Mouse (Mus musculus) right cerebral cortex, postnatal 4 days (tissue): ENCODE results near the gene Gm45717.

Experiments
- DNase-seq: peaks from one replicate; pipeline ENCODE4 v3.0.0-alpha.2; 2022

The Gm45717 gene

DNA sequence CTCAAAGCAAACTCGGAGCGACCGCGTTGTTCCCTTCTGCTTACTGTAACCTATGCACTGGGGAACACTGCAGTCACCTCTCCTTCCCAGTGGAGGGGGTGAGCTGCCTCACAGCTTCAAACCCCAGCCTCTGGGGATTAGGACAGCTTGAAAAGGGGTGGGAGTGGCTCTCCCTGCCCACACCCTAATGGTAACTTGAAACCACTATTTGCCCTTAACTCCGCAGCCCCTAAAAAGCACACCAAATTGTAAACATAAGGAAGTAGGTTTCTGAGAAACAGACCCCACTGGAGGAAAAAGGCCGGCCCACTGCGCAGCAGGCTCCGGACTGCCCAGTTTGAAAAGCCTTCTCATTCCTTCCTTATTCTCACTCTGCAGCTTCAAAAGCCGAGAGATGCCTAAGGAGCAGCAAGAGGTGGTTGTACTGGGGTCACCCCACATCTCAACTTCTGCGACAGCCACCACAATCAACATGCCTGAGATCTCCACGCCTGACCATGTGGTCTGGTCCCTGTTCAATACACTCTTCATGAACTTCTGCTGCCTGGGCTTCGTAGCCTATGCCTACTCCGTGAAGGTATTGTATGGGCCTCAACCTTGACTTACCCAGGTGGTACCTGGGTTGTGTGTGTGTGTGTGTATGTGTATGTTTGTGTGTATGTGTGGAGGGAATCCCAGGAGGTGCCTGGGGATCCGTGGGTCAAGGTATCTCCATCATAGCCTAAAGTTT is 12.3 kb upstream of the Gm45717 start:
- no peak for DNase-seq

DNA sequence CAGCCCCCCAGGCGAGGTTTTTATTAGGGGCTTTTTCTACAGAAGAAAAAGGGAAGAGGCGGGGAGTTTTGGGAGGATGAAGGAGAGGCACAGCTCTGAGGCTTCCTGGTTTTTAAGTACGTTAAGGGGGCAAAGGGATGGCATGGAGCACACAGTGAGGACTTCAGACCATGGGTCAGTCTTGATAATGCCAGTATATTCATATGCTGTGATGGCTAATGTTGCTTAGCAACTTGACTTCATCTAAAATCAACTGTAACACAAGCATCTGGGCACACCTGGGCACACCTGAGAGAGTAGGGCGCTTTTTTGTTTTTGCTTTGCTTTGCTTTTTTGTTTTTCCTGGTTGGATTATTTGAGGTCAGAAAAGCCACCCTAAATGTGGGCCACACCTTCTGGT is 11.2 kb upstream of the Gm45717 start, which contains the start of gene Ifitm1:
TSS of gene Ifitm1 (plus strand) at position 301 of the 400 bp plus-strand sequence.
- no peak for DNase-seq

DNA sequence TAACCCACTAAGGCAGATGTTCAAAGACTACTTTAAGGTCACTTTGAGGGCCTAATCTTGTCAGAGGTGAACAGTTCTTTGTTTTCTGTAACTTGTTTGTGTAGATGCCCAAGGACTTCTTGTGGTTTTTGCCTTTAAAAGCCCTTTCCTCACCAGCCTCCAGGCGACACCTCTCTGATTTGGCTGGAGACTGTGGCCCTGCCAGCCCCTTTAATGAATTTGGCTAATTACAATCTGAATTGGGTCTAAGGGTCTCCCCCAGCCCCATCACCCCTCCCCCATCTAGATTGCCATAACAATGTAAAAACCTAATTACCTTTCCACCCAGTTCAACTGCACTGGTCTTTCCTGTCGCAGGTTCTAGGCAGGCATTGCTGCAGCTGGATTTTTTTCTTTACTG is 7.0 kb upstream of the Gm45717 start:
- DNase-seq: no peak

DNA sequence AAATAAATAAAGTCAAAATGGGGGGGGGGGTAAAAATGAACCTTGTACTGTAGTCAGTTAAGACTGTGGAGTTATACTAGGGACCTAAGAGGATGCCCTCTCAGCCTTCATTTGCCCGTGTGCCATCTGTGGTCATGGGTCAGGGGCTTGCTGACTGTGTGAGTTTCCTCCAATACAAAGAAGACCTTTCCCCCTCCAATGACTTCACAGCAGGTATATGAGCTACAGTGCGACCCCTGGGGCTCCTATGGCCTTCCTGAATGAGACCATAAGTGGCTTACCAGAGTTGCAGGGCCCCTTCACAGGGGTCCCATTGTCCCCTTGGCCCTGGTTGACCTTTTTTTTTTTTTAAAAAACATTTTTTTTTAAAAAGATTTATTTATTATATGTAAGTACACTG is 5.7 kb upstream of the Gm45717 start:
- DNase-seq: no peak

DNA sequence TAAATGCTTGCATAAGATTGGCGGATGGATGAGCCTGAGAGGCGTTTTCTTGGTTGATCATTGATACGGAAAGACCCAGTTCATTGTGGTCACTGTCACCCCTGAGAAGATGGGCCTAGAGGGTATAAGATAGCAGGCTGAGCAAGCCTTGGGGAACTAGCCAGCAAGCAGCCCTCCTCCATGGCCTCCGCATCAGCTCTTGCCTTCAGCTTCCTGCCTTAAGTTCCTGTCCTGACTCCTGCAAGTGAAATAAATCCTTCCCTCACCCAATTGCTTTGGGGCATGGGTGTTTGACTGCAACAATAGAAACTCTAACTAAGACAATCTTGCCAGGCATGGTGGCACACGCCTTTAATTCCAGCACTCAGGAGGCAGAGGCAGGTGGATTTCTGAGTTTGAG is 4.3 kb upstream of the Gm45717 start:
- no peak for DNase-seq

DNA sequence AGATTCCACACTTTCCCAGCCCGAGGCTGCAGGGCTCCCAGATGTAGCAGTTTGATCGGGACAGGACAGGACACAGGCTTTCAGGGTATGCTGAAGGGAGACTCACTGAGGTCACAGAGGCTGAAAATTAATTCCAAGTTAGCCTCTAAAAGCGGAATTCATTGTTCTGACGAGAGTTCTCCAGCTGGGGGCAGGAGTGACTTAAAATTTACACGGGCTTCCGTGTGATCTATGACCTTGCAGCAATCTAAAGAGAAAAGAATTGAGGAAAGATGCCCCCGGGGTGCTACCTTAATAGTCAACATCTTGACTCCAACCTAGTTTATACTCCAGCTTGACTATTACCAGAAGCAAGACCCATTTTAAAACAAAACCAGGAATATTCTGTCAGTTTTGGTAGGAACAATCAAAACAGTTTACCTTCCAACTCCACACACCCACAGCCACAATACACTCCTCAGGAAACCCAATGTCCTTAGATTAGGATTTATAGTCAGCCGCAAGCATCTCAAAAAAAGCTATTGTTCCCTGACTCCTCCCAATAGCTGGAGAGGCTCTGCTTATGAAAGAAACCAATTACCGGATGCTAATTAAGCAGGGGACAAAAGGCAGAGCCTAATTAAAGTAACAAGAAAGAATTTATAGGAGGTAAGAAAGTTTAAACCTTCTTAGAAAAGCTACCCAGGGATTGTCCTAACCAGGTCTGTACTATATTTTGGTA is 3.6 kb upstream of the Gm45717 start:
- no peak for DNase-seq

DNA sequence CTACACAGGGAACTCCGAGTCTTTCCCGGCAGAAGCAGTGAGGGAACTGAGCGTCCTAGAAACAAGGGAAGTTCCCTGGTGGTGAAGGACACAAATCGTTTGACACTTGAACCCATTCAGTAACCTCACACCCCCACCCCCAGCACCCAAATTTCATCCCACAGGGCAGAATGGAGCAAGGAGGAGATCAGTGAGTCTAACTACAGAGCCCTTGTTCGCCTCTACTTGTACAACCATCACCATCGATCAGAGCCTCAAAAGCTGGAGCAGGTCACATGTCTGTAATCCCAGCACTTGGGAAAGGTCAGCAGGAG is 776 bp upstream of the Gm45717 start:
- no peak for DNase-seq

DNA sequence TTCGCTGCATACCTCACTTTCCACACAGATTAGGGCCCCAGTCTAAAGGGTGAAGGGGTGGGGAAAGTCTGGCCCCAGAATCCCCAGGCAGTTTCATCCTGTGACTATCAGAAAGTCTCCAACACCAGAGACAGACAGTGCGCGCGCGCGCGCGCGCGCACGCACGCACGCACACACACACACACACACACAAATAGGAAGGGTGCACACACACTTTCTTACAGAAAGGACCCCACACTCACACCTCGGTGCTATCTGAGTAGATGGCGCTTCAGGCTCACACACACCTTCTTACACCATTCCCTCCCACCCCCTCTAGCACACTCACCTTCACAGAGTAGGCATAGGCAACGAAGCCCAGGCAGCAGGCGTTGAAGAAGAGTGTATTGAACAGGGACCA is 395 bp downstream of the Gm45717 start:
- DNase-seq: no peak

DNA sequence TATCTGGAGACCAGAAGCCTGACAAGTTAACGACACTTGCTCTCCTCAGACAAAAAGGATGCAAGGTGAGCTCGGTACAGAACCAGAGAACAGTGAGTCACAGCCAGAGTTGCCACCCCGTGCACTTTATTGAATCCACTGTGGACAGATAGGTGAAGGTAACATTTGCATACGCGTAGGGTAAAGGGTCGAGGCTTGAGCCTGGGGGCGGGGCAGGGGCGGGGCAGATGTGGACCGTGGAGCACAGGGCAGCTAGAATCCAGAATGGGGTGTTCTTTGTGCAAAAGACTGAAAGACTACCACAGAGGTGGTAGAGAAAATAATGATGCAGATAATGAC is 1.0 kb downstream of the Gm45717 start:
- DNase-seq: no peak

DNA sequence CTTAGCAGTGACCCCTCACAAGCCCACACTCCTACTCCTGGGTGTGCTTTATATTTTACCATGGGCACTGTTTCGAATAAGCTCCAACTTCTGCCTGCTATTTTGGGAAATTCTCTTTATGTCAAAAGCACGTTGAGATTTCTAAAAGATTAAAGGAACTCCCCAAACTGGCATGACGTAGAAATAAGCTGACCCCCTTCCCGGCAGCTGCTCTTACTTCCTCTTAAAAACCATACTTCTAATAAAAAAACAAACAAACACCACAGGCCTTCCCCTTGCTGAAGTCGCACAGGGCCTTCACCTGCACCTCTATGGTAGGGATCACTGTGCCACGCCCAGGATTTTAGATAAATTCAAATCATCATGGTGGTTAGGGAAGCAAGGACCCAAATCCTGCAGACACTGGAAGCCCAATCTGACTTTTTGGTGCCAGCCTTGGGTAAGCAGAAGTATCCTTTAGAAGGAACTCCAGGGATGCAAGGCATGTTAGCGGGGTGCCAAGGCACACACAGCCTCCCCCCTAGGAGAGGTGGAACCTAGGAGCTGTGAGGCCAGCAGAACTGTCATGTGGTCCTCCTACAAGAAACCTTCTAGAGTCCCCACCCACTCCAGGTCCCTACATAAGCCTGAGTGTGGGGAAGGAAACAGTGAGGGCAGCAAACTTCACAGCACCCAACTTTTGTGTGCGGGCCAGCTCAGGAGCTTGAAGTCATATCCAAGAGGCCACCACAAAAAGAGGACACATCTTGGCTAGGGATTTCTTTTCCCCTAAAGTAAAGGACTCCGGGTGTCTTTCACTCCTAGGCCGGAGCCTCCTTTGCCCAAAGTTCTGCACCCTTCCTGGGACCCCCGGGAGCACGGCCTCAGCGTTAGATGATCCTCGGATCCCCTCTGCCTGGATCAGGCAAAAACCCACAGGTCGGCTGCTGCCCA is 1.7 kb downstream of the Gm45717 start:
- DNase-seq: no peak

DNA sequence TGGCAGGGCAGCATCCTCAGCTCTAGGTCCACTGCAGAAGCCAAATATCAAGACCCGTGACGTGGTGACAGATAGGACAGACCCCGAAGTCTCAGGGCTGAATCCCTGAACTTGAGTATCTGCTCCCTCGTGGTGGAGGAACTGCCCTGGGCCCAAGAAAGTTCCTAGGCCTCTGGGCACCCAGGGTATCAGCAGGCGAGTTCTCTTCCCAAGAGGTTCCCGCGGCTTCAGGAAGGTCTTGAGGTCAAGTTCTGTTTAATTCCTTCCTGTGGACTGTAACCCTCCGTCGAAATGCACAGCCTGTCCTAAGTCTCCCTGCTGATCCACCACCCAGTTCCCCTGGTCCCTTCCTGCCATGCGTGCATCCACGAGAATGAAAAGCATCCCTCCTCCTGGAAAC is 2.6 kb downstream of the Gm45717 start:
- no peak for DNase-seq

DNA sequence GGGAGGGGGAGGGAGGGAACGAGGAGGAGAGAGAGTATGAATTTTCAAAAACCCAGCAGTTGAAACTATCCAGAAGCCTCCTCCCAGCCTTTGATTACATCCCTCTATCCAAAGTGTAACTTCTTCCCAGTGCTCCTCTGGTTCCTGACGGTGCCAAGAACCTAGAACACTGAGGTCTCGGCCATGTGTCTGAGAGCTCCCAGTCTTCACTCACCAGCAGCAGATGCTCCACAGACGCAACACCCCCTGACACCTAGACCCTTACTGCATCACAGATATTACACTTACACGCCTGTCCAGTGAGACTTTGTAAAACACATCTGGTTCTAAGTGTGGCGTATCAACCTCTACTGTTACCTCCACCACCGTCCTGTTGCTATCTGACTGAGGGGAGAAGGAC is 3.3 kb downstream of the Gm45717 start:
- DNase-seq: no peak

DNA sequence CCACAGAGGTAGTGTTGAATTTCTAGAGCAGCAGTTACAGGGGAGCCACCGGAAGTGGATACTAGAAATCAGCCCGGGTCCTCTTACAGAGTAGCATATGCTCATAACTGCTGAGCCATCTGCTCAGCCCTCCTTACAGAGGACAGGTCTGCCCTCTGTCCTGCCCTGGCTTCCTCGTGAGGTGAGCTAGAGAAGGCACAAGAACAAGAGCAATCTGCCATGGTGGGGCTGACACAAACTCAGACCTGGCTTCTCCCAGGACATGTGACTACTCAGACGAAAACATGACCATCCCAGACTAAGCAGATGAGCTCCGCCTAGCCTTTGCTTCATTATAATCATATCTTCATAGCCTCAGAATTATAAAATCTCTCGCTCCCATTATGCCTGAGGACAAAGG is 4.0 kb downstream of the Gm45717 start:
- no peak for DNase-seq

DNA sequence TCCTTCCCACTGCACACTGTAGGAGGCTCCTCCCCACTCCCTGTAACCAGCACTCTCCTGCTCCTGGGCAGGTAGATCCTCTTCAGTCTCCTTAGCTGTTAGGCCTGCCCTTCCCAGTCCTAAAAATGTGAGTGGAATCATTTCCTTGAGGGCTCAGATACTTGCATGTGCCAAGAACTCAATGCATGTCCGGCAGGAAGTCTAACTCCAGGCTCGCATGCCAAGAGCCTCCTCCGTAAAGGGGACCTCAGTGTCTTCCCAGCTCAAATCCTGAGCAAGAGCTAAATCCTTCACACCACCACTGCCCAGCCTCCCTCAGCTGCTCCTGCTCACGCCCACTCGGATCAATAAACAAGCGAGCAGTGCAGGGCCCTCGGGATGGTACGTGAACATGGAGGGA is 4.7 kb downstream of the Gm45717 start:
- no peak for DNase-seq

DNA sequence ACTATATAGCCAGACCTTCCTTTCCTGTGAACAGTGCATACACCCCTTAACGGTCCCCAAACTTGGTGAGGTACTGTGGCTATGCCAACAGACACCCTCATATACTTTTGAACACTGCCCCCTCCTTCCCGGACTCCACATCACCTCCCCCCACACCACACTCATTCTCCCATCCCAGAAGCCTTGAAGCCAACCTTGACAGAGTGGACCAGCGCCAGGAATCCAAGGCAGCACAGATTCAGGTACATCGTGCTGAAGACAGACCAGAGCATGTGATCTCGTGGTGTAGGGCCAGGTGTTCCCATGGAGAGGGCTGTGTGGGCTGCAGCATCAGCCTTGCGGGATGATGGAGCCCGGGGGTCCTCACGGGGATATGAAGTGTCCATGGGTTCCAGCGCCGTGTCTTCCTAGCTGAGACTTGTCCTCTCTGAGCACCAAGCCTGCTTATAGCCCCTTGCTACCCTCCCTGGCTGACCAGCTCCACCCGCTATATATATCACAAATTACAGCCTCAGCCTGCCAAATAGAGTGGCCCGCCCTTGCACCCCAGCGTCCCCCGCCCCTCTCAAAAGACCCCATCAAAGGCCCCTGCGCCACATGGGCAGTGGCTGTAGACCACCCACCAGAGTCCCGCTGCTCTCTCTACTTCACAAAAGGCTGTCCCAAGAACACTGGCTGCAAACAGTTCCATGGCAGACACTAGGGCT is 5.8 kb downstream of the Gm45717 start, which contains the start of gene Ifitm5:
TSS of gene Ifitm5 (minus strand) at position 468 of the 707 bp plus-strand sequence.
- no peak for DNase-seq

DNA sequence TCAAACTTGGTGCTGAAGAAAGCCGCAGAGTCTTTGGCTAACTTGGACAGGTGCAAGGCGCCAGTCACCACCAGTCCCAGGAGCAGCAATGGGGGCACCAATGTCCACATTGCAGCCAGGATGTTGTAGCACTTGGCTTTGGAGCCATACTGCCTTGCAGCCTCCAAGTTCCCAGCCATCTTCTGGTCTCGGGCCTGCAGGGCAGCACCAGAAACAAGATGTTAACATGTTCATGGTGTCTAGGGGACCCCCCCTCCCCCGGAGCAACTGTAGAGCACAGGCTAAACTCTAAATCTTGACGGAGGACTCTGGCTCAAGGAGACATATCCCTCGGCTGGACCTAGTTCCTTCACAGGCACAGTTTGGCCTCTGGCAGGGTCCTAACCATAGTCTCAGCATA is 6.5 kb downstream of the Gm45717 start:
- DNase-seq: no peak

DNA sequence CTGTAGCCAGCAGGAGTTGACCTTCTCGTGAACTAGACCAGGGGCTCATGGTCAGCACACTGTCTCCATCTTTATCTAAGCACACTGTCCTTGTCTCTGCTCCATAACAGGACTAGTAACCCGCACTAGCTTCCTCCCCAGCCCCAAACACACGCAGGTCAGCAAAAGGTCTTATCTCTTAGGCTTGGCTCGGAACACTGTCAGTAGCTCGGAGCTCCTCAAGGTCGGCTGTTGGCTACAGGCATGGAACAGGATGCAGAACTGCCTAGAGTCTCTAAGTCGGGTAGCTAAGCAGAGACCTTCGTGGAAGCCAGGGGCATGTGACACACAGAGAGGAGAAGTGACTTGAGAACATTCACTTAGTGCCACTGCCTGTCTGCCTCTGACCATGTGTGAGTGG is 7.6 kb downstream of the Gm45717 start:
- DNase-seq: no peak

DNA sequence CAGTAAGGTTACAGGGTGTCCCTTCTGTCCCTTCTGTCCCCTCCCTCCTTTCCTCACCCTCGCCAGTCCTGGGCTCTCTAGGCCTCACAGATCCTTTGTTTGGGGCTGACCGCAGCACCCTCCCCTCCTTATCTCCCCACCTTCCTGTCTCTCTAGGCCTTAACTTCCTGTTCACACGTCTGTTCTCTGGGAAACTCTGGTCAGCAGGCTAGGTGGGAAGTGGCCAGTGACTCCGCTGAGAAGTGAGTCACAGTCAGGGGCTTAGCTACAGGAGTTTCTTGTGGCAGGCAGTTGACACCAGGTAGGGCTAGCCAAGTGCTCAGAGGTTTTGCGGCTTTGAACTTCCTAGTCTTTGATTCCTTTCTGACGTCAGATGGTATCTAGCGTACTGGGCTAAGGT is 8.8 kb downstream of the Gm45717 start:
- DNase-seq: no peak

DNA sequence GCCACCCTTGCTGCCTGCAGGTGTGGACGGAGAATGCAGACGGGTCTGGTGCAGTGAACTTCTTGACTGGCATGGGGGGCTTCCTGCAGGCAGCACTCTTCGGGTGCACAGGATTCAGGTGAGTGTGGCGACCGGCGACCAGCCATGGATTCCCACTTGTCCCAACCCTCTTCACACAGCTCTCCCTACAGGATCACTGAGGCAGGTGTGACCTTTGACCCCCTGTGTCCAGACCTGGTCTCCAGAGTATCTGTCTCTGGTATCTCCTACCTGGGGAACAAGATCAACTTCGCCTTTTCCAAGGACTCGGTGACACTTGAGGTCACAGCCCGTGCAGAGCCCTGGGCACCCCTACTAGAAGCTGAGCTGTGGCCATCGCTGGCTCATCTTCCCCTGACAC is 9.4 kb downstream of the Gm45717 start:
- no peak for DNase-seq

DNA sequence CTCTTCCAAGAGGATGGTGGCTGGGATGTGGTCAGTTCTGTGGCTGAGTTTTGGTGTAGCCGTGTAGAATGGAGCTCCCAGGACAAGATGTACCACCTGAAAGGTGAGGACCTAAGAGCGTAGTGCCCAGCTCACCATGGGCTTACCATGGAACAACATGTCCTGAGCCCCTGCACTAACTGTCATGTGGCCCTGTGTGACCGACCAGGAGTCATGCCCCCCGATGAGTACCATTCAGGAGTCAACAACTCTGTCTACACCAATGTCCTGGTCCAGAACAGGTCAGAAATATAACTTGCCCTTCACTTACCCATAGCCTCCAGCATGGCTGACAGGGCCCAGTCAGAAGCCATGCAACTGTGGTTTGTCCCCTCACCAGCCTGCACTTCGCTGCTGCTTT is 10.5 kb downstream of the Gm45717 start:
- DNase-seq: no peak

DNA sequence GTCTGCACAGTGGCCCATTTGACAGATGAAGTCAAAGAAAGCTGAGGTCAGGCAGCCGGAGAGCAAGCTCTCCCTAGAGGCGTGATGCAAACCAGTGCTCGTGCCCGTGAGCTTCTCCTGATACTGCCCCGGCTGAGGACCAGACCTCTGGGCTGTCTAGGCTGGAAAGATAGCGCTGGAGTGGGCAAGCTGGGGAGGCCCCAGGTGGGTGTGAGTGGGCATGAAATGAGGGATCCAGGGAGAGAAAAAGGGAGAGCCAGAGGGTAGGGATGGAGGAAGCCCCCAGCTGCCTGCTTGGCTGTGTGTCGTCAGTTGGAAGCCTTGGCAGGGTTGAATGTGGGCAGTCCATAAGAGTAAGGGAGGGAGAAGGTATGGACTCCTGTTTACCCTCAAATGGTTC is 11.5 kb downstream of the Gm45717 start:
- no peak for DNase-seq

DNA sequence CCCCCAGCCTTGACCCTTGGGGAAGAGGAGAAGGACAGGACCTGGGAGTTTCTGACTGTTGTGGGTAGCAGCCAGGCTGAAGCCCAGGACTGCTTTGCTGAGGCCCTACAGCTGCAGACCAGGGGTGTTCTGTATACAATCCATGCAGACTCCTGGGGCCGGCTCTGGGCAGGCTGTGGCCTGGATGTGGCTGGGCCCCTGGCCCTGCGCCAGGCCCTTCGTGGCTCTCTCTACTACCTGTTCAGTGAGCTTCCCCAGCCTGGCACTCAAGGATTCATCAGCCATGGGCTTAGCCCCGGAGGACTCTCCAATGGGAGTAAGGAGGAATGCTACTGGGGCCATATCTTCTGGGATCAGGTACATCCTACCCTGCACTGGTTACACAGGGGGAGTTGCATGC is 12.4 kb downstream of the Gm45717 start:
- DNase-seq: no peak

DNA sequence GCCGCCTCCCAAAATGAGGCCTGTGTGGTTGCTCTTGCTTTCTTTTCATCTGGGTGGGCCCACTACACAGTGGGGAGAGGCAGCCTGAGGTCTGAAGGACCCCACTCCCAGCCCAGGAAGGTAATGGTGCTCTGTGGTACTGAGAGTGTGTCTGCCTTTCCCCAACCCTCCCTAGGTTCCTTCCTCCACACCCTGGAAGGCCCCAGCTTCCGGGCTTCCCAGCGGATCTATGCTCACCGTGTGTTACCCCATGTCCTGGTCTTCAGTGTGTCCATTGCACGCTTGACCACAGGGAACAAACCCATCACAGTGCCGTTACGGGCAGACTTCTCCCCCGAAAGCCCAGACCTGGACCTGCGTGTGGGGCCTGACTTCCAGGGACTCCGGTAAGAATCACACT is 12.9 kb downstream of the Gm45717 start:
- DNase-seq: no peak
